Mouse (Mus musculus) forelimb bud, embryonic 11.5 days (tissue): Measurements from ENCODE around the gene Gm13290.
"Not testable (repeated sequence)": the region's sequence is repeated elsewhere in the genome, so short reads cannot be mapped to it uniquely, and the experiment has no call there.

Experiments
- DNase-seq: peaks from one replicate; pipeline ENCODE4 v3.0.0-alpha.2; 2012; ENCODE audit warnings: low read depth, low spot score

The Gm13290 gene

DNA sequence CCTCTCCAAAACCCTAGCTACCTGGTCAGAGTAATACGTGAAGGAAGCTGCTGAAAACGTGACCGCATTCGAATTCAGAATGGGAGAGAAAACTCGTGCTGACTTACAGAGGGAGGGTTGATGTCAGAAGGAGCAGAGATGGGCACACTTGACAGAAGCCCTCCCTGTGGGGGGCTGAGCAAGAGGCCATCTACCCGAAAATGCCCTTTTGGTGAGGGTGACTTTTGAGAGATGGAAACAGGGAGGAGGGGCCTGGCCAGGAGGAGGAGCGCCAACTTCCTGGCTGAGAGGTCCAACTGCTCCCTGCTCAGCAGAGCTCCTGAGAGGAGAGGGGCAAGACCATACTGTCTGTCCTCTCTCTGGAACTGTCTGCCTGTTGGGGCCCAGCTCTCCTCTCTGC is 8.2 kb downstream of the Gm13290 start, which contains the start of gene Ifnz:
Gene Ifnz (plus strand): TSS at position 301 of the 400 bp plus-strand sequence.
- not testable (repeated sequence) for DNase-seq

DNA sequence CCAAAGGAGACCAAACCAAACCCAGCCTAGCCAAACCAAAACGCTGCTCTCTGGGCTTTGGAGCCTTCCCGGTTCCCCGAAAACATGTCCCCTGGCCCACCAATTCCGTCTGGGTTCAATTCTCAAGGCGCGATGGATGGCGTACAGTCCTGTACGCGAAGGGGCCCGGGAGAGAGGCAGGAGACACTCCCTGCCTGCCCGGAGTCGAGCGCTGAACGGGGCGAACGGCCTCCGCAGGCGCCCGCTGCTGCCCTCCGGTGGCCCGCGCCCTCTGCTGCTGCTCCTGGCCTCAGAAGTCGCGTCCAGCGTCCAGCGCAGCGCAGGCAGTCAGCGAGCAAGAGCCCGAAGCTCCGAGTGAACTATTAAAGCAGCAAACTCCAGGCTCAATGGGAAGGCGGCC is 8.7 kb downstream of the Gm13290 start:
- DNase-seq = not testable (repeated sequence)

- not testable (repeated sequence) for DNase-seq
Measured at GRCm38 (mm10) chr4:88785409-88785808, 11.8 kb downstream of the Gm13290 start, which contains the start of gene Gm13276. Gm13276 (plus strand) TSS chr4:88785709.

DNA sequence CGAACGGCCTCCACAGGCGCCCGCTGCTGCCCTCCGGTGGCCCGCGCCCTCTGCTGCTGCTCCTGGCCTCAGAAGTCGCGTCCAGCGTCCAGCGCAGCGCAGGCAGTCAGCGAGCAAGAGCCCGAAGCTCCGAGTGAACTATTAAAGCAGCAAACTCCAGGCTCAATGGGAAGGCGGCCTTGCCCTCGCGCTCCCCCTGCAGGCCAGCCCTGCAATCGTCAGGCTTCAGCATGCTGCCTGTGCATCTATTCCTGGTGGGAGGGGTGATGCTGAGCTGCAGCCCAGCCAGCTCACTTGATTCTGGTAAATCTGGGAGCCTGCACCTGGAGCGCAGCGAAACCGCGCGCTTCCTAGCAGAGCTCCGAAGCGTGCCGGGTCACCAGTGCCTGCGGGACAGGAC is 14.8 kb downstream of the Gm13290 start, which contains the start of gene Gm13277:
Gene Gm13277 (plus strand): TSS at position 231 of the 400 bp plus-strand sequence.
- DNase-seq = not testable (repeated sequence)

DNA sequence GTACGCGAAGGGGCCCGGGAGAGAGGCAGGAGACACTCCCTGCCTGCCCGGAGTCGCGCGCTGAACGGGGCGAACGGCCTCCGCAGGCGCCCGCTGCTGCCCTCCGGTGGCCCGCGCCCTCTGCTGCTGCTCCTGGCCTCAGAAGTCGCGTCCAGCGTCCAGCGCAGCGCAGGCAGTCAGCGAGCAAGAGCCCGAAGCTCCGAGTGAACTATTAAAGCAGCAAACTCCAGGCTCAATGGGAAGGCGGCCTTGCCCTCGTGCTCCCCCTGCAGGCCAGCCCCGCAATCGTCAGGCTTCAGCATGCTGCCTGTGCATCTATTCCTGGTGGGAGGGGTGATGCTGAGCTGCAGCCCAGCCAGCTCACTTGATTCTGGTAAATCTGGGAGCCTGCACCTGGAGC is 17.6 kb downstream of the Gm13290 start, which contains the start of gene Gm13278:
Gene Gm13278 (plus strand): TSS at position 301 of the 400 bp plus-strand sequence.
- DNase-seq = not testable (repeated sequence)

DNA sequence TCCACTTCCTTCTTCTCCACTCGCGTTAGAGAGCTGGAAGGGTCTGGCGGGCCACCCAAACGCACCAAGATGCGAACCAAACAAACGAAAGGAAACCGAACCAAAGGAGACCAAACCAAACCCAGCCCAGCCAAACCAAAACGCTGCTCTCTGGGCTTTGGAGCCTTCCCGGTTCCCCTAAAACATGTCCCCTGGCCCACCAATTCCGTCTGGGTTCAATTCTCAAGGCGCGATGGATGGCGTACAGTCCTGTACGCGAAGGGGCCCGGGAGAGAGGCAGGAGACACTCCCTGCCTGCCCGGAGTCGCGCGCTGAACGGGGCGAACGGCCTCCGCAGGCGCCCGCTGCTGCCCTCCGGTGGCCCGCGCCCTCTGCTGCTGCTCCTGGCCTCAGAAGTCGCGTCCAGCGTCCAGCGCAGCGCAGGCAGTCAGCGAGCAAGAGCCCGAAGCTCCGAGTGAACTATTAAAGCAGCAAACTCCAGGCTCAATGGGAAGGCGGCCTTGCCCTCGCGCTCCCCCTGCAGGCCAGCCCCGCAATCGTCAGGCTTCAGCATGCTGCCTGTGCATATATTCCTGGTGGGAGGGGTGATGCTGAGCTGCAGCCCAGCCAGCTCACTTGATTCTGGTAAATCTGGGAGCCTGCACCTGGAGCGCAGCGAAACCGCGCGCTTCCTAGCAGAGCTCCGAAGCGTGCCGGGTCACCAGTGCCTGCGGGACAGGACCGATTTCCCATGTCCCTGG is 20.5 kb downstream of the Gm13290 start, which contains the start of gene Gm13275:
Gene Gm13275 (plus strand): TSS at position 552 of the 740 bp plus-strand sequence.
- DNase-seq = not testable (repeated sequence)

GRCm38 (mm10) chr4:88797097-88797496 is 23.5 kb downstream of the Gm13290 start, which contains the start of gene Gm13279:
Gm13279 (plus strand) TSS chr4:88797397.
- not testable (repeated sequence) for DNase-seq

DNA sequence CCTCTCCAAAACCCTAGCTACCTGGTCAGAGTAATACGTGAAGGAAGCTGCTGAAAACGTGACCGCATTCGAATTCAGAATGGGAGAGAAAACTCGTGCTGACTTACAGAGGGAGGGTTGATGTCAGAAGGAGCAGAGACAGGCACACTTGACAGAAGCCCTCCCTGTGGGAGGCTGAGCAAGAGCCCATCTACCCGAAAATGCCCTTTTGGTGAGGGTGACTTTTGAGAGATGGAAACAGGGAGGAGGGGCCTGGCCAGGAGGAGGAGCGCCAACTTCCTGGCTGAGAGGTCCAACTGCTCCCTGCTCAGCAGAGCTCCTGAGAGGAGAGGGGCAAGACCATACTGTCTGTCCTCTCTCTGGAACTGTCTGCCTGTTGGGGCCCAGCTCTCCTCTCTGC is 25.7 kb downstream of the Gm13290 start, which contains the start of gene Gm13285:
Gene Gm13285 (plus strand): TSS at position 301 of the 400 bp plus-strand sequence.
- DNase-seq = not testable (repeated sequence)

GRCm38 (mm10) chr4:88802954-88803353 is 29.3 kb downstream of the Gm13290 start, which contains the start of gene Gm13287:
Gm13287 (plus strand) TSS chr4:88803254.
- not testable (repeated sequence) for DNase-seq

DNA sequence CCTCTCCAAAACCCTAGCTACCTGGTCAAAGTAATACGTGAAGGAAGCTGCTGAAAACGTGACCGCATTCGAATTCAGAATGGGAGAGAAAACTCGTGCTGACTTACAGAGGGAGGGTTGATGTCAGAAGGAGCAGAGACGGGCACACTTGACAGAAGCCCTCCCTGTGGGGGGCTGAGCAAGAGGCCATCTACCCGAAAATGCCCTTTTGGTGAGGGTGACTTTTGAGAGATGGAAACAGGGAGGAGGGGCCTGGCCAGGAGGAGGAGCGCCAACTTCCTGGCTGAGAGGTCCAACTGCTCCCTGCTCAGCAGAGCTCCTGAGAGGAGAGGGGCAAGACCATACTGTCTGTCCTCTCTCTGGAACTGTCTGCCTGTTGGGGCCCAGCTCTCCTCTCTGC is 31.6 kb downstream of the Gm13290 start, which contains the start of gene Gm13288:
Gene Gm13288 (plus strand): TSS at position 301 of the 400 bp plus-strand sequence.
- DNase-seq = not testable (repeated sequence)

GRCm38 (mm10) chr4:88805761-88806160 is 32.1 kb downstream of the Gm13290 start:
- DNase-seq = not testable (repeated sequence)

GRCm38 (mm10) chr4:88815928-88816327 is 42.3 kb downstream of the Gm13290 start, which contains the start of gene Ifna7:
Ifna7 (plus strand) TSS chr4:88816228.
- no peak for DNase-seq

GRCm38 (mm10) chr4:88819659-88820058 is 46.0 kb downstream of the Gm13290 start, which contains the start of gene Ifna11:
Ifna11 (plus strand) TSS chr4:88819959.
- DNase-seq = no peak

- DNase-seq = no peak
Measured at GRCm38 (mm10) chr4:88822995-88823394, 49.4 kb downstream of the Gm13290 start.
